Mouse (Mus musculus): ENCODE data around the gene Chmp6.

DNA sequence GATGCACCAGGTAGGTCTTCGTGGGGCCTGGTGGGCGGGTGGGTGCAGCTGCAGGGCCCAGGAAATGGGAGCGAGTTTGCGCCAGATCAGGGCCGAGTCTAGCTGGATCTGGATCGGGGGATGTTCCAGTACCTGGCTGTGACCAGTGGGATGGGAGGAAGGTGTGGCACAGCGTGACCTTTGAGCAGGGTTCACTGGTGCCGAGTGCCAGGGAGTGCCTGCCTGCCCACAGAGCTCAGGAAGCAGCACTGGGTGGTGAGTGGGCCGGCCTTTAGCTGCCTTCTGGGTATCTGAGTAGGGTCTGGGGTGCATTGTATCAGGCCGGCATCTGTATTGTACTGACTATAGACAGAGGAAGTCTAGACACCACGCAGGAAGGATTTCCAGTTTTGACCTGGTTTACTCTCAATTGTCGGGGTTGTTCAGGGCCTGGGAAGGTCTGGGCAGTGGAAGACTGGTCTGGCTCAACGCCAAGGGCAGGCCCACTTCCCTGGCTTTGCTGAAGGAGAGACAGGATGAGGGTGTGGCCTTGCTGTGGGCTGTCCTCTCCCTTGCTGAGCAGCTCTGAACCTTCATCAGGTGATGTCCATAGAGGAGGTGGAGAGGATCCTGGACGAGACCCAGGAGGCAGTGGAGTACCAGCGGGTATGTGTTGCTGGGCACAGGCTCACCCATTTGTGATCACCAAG, 3.0 kb downstream of the Chmp6 start:
- TF ChIP-seq EP300 (IDR thresholded peaks at IDR 0.05; ENCODE audit: low read depth) (no peak), CTCF (IDR thresholded peaks at IDR 0.05; ENCODE audit: low read depth) (no peak)

All from liver, embryonic 14.5 days (tissue).